Mouse (Mus musculus) small intestine, adult 2 months (tissue): ENCODE results near the gene Cep131. TPM values are rescaled to one million over a fixed set of nuclear protein-coding genes. Genes with fewer than 3 reads are reported as not detected.

ENCODE experiments used
- H3K27ac ChIP-seq: fragments of 200-500 bp; 2 replicates; pipeline ENCODE4 v1.5.1; 2012; ENCODE audit warnings: low read depth, low read length, control low read depth, inconsistent platforms; ENCODE audit not compliant: insufficient read depth
- H3K27me3 ChIP-seq: fragments of 200-500 bp; 2 replicates; pipeline ENCODE4 v1.6.1; 2012; ENCODE audit warnings: mild to moderate bottlenecking, moderate library complexity, low read length, inconsistent platforms; ENCODE audit not compliant: control insufficient read depth, insufficient read depth
- H3K36me3 ChIP-seq: fragments of 200-500 bp; 2 replicates; pipeline ENCODE4 v1.6.1; 2012; ENCODE audit warnings: mild to moderate bottlenecking, low read length, control low read depth, inconsistent platforms; ENCODE audit not compliant: control insufficient read depth, insufficient read depth
- H3K4me1 ChIP-seq: fragments of 200-500 bp; 2 replicates; pipeline ENCODE4 v1.6.1; 2012; ENCODE audit warnings: low read length, inconsistent platforms, mixed read lengths; ENCODE audit not compliant: control insufficient read depth, insufficient read depth, insufficient read length
- H3K4me3 ChIP-seq: fragments of 200-500 bp; 2 replicates; pipeline ENCODE4 v1.5.1; 2012; ENCODE audit warnings: low read depth, mild to moderate bottlenecking, control low read depth, inconsistent platforms, low read length, moderate library complexity
- CTCF ChIP-seq: fragments of 200-500 bp; IDR thresholded peaks from 2 replicates; pipeline ENCODE4 v1.5.1; 2012; ENCODE audit warnings: low read depth, mild to moderate bottlenecking, control low read depth, inconsistent platforms, low read length, moderate library complexity, mixed read lengths; ENCODE audit not compliant: insufficient replicate concordance, insufficient read length; ENCODE audit errors: extremely low read depth
- POLR2A ChIP-seq: fragments of 200-500 bp; IDR thresholded peaks from 2 replicates; pipeline ENCODE4 v1.6.1; 2012; ENCODE audit warnings: low read depth, mild to moderate bottlenecking, control low read depth, inconsistent platforms, low read length, moderate library complexity
- WGBS: fragments of 180-500 bp; shearing (Covaris S2); methylation state at CpG from one replicate; pipeline ENCODE4 v1.1.7; 2018; 5-methylcytosine and 5-hydroxymethylcytosine counted together
- polyA plus RNA-seq: library from polyadenylated mRNA; depleted of rRNA; stranded (reverse); fragments of >200 nt; gene quantifications from 2 replicates; pipeline ENCODE4 v1.2.3, GENCODE M21; 2012; rRNA removed

Cep131 gene
- polyA plus RNA-seq: 3.2 TPM in 2 replicates

- H3K27me3 ChIP-seq: no peaks in the 10 kb centered on the region
- H3K4me1 ChIP-seq: 0 out of 2 replicates have a peak, but pooled peaks cover 6% of the 10 kb centered on the region
- H3K4me3 ChIP-seq: peak within 1 kb of the TSS; percentile 80
- under 1% methylated on average over 42 of the region's 42 CpGs for WGBS
- H3K36me3 ChIP-seq: peaks cover 13% of the 10 kb centered on the region
- TF ChIP-seq CTCF (no peak), POLR2A (no peak)
- H3K27ac ChIP-seq: no peak within 1 kb of the TSS
Observed at GRCm38 (mm10) chr11:120086702-120087152, at the start of gene Cep131. TSS of gene Cep131 (minus strand) at chr11:120086827.

- TF ChIP-seq POLR2A: no peak
- no peak for TF ChIP-seq CTCF
- no peak overlapping the region for H3K4me3 ChIP-seq
- H3K27me3 ChIP-seq: no peaks in the 10 kb centered on the region
- peaks cover 28% of the 10 kb centered on the region for H3K36me3 ChIP-seq
- H3K27ac ChIP-seq: 0 out of 2 replicates have a peak overlapping the region, but pooled peaks have one; percentile 68
- 33% methylated on average over 8 of the region's 8 CpGs for WGBS
- peaks cover 38% of the 10 kb centered on the region for H3K4me1 ChIP-seq
Observed at GRCm38 (mm10) chr11:120136195-120136594, 49.6 kb upstream of the Cep131 start.

GRCm38 (mm10) chr11:120134847-120135530 is 48.4 kb upstream of the Cep131 start:
- H3K27ac ChIP-seq: peak overlapping the region; percentile 81
- peaks cover 31% of the 10 kb centered on the region for H3K36me3 ChIP-seq
- WGBS: 77% methylated on average over 9 of the region's 9 CpGs
- no peak overlapping the region for H3K4me3 ChIP-seq
- H3K27me3 ChIP-seq: no peaks in the 10 kb centered on the region
- TF ChIP-seq POLR2A: 0 out of 2 replicates have a peak, but pooled peaks have one; percentile 23
- no peak for TF ChIP-seq CTCF
- peaks cover 41% of the 10 kb centered on the region for H3K4me1 ChIP-seq

GRCm38 (mm10) chr11:120134148-120134547 is 47.5 kb upstream of the Cep131 start:
- TF ChIP-seq POLR2A: no peak
- TF ChIP-seq CTCF: no peak
- Histone ChIP-seq H3K36me3 (peaks cover 37% of the 10 kb centered on the region), H3K4me1 (peaks cover 41% of the 10 kb centered on the region), H3K27me3 (no peaks in the 10 kb centered on the region), H3K27ac (no peak overlapping the region), H3K4me3 (no peak overlapping the region)
- 92% methylated on average over 5 of the region's 5 CpGs for WGBS

GRCm38 (mm10) chr11:120129281-120129680 is 42.7 kb upstream of the Cep131 start:
- H3K4me3 ChIP-seq: no peak overlapping the region
- peaks cover 52% of the 10 kb centered on the region for H3K36me3 ChIP-seq
- no peak overlapping the region for H3K27ac ChIP-seq
- TF ChIP-seq CTCF: no peak
- WGBS: 81% methylated on average over 7 of the region's 7 CpGs
- peaks cover 10% of the 10 kb centered on the region; the same call in 1 of the 2 replicates for H3K4me1 ChIP-seq
- H3K27me3 ChIP-seq: no peaks in the 10 kb centered on the region

GRCm38 (mm10) chr11:120126845-120127244 is 40.2 kb upstream of the Cep131 start:
- Histone ChIP-seq H3K4me3 (no peak overlapping the region), H3K36me3 (peaks cover 55% of the 10 kb centered on the region), H3K27ac (no peak overlapping the region), H3K27me3 (no peaks in the 10 kb centered on the region), H3K4me1 (peaks cover 9% of the 10 kb centered on the region; the same call in 1 of the 2 replicates)
- WGBS: 79% methylated on average over 2 of the region's 2 CpGs
- TF ChIP-seq CTCF: no peak
- TF ChIP-seq POLR2A: no peak

- TF ChIP-seq POLR2A (no peak), CTCF (no peak)
- no peaks in the 10 kb centered on the region for H3K4me1 ChIP-seq
- WGBS: 90% methylated on average over 12 of the region's 12 CpGs
- no peak overlapping the region for H3K27ac ChIP-seq
- no peak overlapping the region for H3K4me3 ChIP-seq
- H3K27me3 ChIP-seq: no peaks in the 10 kb centered on the region
- H3K36me3 ChIP-seq: peaks cover 52% of the 10 kb centered on the region
Observed at GRCm38 (mm10) chr11:120122126-120122525, 35.5 kb upstream of the Cep131 start.
